Mouse (Mus musculus) kidney, adult 2 months (tissue): ENCODE data around the gene Borcs6. TPM values are rescaled to one million over a fixed set of nuclear protein-coding genes. Genes with fewer than 3 reads are reported as not detected.

ENCODE experiments used
- DNase-seq: peaks from one replicate; pipeline ENCODE4 v3.0.0; 2021
- H3K27ac ChIP-seq: fragments of 200-500 bp; 2 replicates; pipeline ENCODE4 v1.5.1; 2012; ENCODE audit warnings: low read depth, low read length, control low read depth, inconsistent platforms; ENCODE audit not compliant: insufficient read depth
- H3K27me3 ChIP-seq: fragments of 200-500 bp; replicated peaks from 2 replicates; pipeline ENCODE4 v1.6.1; 2012; ENCODE audit warnings: mild to moderate bottlenecking, moderate library complexity, low read length, inconsistent platforms; ENCODE audit not compliant: control insufficient read depth, insufficient read depth
- H3K36me3 ChIP-seq: fragments of 200-500 bp; 2 replicates; pipeline ENCODE4 v1.6.1; 2012; ENCODE audit warnings: mild to moderate bottlenecking, moderate library complexity, low read length, inconsistent platforms; ENCODE audit not compliant: control insufficient read depth, insufficient read depth
- H3K4me1 ChIP-seq: fragments of 200-500 bp; 2 replicates; pipeline ENCODE4 v1.6.1; 2011; ENCODE audit warnings: low read length; ENCODE audit not compliant: control insufficient read depth, insufficient read depth
- H3K4me3 ChIP-seq: fragments of 200-500 bp; 2 replicates; pipeline ENCODE4 v1.5.1; 2011; ENCODE audit warnings: mild to moderate bottlenecking, low read depth, low read length, control low read depth; ENCODE audit not compliant: insufficient read depth
- CTCF ChIP-seq: fragments of 200-500 bp; conservative IDR thresholded peaks from 2 replicates; pipeline ENCODE4 v1.5.1; 2011; ENCODE audit warnings: low read depth, mild to moderate bottlenecking, control low read depth, low read length, moderate library complexity, mixed read lengths; ENCODE audit not compliant: insufficient read depth, insufficient read length
- POLR2A ChIP-seq: fragments of 200-500 bp; IDR thresholded peaks from one replicate; pipeline ENCODE4 v1.6.1; 2011; ENCODE audit warnings: low read depth, low read length, control low read depth
- WGBS: fragments of 180-500 bp; shearing (Covaris S2); methylation state at CpG from one replicate; pipeline ENCODE4 v1.1.7; 2018; 5-methylcytosine and 5-hydroxymethylcytosine counted together
- polyA plus RNA-seq: library from polyadenylated mRNA; depleted of rRNA; stranded (reverse); fragments of >200 nt; gene quantifications from 2 replicates; pipeline ENCODE4 v1.2.3, GENCODE M21; 2012

Gene Borcs6
- polyA plus RNA-seq, 1 experiment, result 14.8 TPM

DNA sequence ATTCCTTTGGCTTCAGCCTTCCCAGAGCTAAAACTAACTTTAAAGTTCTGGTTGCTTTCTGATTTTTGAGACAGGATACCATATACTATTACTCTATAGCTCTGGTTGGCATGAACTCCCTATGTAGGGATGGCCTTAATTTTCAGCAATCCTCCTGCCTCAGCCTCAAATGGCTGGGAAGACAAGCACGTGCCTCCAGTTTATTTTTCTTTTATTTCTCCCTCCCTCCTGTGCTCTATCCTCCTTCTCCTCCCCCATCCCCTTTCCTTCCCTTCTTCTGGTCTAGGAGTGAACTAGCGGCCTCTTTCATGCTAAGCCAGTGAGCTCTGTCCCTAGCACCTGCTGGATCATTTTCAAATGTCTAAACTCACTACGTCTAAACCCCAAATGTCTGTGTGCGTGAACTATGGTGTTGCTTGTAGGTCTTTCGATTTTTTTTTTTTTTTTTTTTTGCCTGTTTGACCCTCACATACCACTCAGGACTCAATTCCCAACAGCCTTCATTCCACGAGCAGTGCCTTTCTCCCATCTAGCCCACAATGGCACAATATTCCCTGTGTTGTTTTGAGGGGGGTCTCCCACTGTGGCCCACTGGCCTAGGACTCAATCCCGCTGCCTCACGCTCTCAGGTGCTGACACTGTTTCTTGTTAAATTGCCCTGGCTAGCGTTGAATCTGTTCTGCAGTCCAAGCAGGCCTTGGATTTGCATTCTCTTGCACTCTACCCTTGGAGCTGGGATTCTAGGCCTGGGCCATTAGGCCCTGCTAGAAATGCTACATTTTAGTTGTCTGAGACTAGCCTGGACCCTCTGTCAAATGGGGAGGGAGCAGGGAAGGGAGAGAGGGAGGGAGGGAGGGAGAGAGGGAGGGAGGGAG lies 5.0 kb downstream of the Borcs6 start:
- Histone ChIP-seq H3K27ac (no peak overlapping the region), H3K27me3 (no peaks in the 10 kb centered on the region), H3K4me1 (peaks cover 25% of the 10 kb centered on the region), H3K36me3 (no peaks in the 10 kb centered on the region), H3K4me3 (peak overlapping the region; percentile 74)
- no peak for DNase-seq
- WGBS, result 72% methylated on average over 9 of the region's 9 CpGs
- no peak for TF ChIP-seq CTCF
- no peak for TF ChIP-seq POLR2A

DNA sequence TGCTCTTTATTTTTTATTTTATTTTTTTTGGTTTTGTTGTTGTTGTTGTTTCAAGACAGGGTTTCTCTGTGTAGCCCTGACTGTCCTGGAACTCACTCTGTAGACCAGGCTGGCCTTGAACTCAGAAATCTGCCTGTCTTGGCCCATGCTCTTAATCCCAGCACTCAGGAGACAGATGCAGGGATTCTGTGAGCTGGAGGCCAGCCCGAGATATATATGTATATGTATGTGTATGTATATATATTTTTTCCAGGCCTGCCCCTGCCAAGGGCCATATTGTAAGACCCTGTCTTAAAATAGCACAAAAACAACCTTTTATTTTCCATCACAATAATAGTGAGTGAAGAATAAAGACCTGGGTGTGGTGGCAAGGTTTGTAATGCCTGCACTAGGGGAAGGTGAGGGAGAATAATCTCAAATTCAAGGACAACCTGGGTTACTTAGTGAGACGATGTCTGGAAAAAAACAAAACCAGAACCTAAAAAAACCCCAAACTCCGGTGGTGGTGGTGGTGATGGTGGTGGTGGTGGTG lies 5.9 kb downstream of the Borcs6 start:
- Histone ChIP-seq H3K27me3 (no peaks in the 10 kb centered on the region), H3K4me1 (peaks cover 25% of the 10 kb centered on the region), H3K36me3 (no peaks in the 10 kb centered on the region), H3K27ac (no peak overlapping the region), H3K4me3 (no peak overlapping the region)
- 81% methylated on average over 3 of the region's 3 CpGs for WGBS
- DNase-seq, result no peak
- TF ChIP-seq POLR2A (no peak), CTCF (no peak)

- no peak for DNase-seq
- peak overlapping the region; percentile 6 for H3K4me3 ChIP-seq
- TF ChIP-seq POLR2A, result no peak
- TF ChIP-seq CTCF, result no peak
- WGBS, result 7% methylated on average over 29 of the region's 29 CpGs
- H3K27ac ChIP-seq, result no peak overlapping the region
- H3K27me3 ChIP-seq, result no peaks in the 10 kb centered on the region
- H3K4me1 ChIP-seq, result peaks cover 24% of the 10 kb centered on the region
- no peaks in the 10 kb centered on the region for H3K36me3 ChIP-seq
Observed at GRCm38 (mm10) chr11:69066163-69066861, 6.8 kb downstream of the Borcs6 start.

GRCm38 (mm10) chr11:69066956-69067355 lies 7.4 kb downstream of the Borcs6 start:
- Histone ChIP-seq H3K27me3 (no peaks in the 10 kb centered on the region), H3K27ac (0 out of 2 replicates have a peak overlapping the region, but pooled peaks have one; percentile 48), H3K4me1 (peaks cover 26% of the 10 kb centered on the region; the same call in 1 of the 2 replicates), H3K4me3 (no peak overlapping the region), H3K36me3 (no peaks in the 10 kb centered on the region)
- TF ChIP-seq POLR2A, result no peak
- TF ChIP-seq CTCF, result peak; percentile 89
- WGBS, result 6% methylated on average over 8 of the region's 8 CpGs
- peak; percentile 95 for DNase-seq

DNA sequence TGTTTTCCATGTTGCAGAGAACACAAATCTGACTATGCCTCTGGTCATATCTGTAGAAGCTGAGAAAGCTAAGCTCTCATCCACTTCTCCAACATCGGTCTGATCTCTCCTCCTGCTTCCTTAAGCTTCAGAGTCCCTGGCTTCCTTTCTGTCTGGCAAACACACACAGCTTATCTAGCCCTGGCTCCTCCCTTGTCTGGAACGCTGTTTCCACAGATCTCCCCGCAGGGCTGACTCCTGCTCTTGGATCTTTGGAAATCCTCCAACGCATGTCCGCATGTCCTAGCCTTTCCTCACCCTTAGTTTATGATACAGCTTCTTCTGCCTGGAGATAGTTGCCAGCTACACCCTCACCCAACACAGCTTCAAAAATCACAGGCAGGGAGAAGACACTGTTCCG lies 8.1 kb downstream of the Borcs6 start:
- no peak for DNase-seq
- 56% methylated on average over 6 of the region's 6 CpGs for WGBS
- no peak overlapping the region for H3K4me3 ChIP-seq
- H3K27me3 ChIP-seq, result no peaks in the 10 kb centered on the region
- H3K4me1 ChIP-seq, result peaks cover 28% of the 10 kb centered on the region; the same call in 1 of the 2 replicates
- no peak for TF ChIP-seq CTCF
- TF ChIP-seq POLR2A, result no peak
- H3K36me3 ChIP-seq, result no peaks in the 10 kb centered on the region
- H3K27ac ChIP-seq, result no peak overlapping the region

- Histone ChIP-seq H3K4me1 (peaks cover 24% of the 10 kb centered on the region; the same call in 1 of the 2 replicates), H3K4me3 (peak overlapping the region; percentile 95), H3K27me3 (no peaks in the 10 kb centered on the region), H3K36me3 (no peaks in the 10 kb centered on the region), H3K27ac (peak overlapping the region; percentile 71)
- TF ChIP-seq CTCF (no peak), POLR2A (no peak)
- WGBS, result 2% methylated on average over 13 of the region's 13 CpGs
- no peak for DNase-seq
Observed at GRCm38 (mm10) chr11:69070093-69070492, 10.6 kb downstream of the Borcs6 start.
